Mouse (Mus musculus): ENCODE measurements around the gene Kin. TPM values are rescaled to one million over a fixed set of nuclear protein-coding genes. Genes with fewer than 3 reads are reported as not detected.

The Kin gene
- polyA plus RNA-seq, 1 experiment: 81.6 TPM

- WGBS: 88% methylated on average over 14 of the region's 14 CpGs
- Histone ChIP-seq H3K4me1 (ENCODE audit: control insufficient read depth, insufficient read depth, low read length) (no peaks in the 10 kb centered on the region), H3K27ac (ENCODE audit: control insufficient read depth, insufficient read depth, low read depth, low read length, poor library complexity) (no peak overlapping the region), H3K4me3 (replicated peaks; ENCODE audit: control insufficient read depth, low read depth, low read length) (no peak overlapping the region)
- no peak for TF ChIP-seq CTCF (IDR thresholded peaks at IDR 0.05; ENCODE audit: control insufficient read depth, insufficient read depth, low read length)
These were observed 14.1 kb downstream of the Kin start for GRCm38 (mm10) chr2:10094327-10095100.

- no peak overlapping the region for H3K4me3 ChIP-seq (replicated peaks; ENCODE audit: control insufficient read depth, low read depth, low read length)
- 43% methylated on average over 9 of the region's 9 CpGs for WGBS
- no peak for TF ChIP-seq POLR2A (IDR thresholded peaks at IDR 0.05; ENCODE audit: borderline replicate concordance, control insufficient read depth, low read depth, low read length)
- TF ChIP-seq CTCF (IDR thresholded peaks at IDR 0.05; ENCODE audit: control insufficient read depth, insufficient read depth, low read length): 0 out of 2 replicates have a peak, but pooled peaks have one; percentile 16
These were observed 18.3 kb downstream of the Kin start for GRCm38 (mm10) chr2:10098598-10099215.

GRCm38 (mm10) chr2:10100471-10100870 lies 20.1 kb downstream of the Kin start:
- TF ChIP-seq POLR2A (IDR thresholded peaks at IDR 0.05; ENCODE audit: borderline replicate concordance, control insufficient read depth, low read depth, low read length) (no peak), CTCF (IDR thresholded peaks at IDR 0.05; ENCODE audit: control insufficient read depth, insufficient read depth, low read length) (no peak)
- no peak overlapping the region for H3K27ac ChIP-seq (ENCODE audit: control insufficient read depth, insufficient read depth, low read depth, low read length, poor library complexity)
- 66% methylated on average over 2 of the region's 2 CpGs for WGBS

More at GRCm38 (mm10) chr2:10098598-10099215, 18.3 kb downstream of the Kin start:
- no peak overlapping the region for H3K27ac ChIP-seq (ENCODE audit: control insufficient read depth, insufficient read depth, low read depth, low read length, poor library complexity)
- no peaks in the 10 kb centered on the region for H3K4me1 ChIP-seq (ENCODE audit: control insufficient read depth, insufficient read depth, low read length)

GRCm38 (mm10) chr2:10101180-10101579 lies 20.8 kb downstream of the Kin start:
- peak; percentile 83 for TF ChIP-seq CTCF (IDR thresholded peaks at IDR 0.05; ENCODE audit: control insufficient read depth, insufficient read depth, low read length)
- TF ChIP-seq POLR2A (IDR thresholded peaks at IDR 0.05; ENCODE audit: borderline replicate concordance, control insufficient read depth, low read depth, low read length): no peak
- H3K27ac ChIP-seq (ENCODE audit: control insufficient read depth, insufficient read depth, low read depth, low read length, poor library complexity): no peak overlapping the region
- WGBS: 15% methylated on average over 6 of the region's 6 CpGs
- no peak overlapping the region for H3K4me3 ChIP-seq (replicated peaks; ENCODE audit: control insufficient read depth, low read depth, low read length)
- H3K4me1 ChIP-seq (ENCODE audit: control insufficient read depth, insufficient read depth, low read length): no peaks in the 10 kb centered on the region

More at GRCm38 (mm10) chr2:10100471-10100870, 20.1 kb downstream of the Kin start:
- Histone ChIP-seq H3K4me1 (ENCODE audit: control insufficient read depth, insufficient read depth, low read length) (no peaks in the 10 kb centered on the region), H3K4me3 (replicated peaks; ENCODE audit: control insufficient read depth, low read depth, low read length) (no peak overlapping the region)

- H3K4me1 ChIP-seq (ENCODE audit: control insufficient read depth, insufficient read depth, low read length): no peaks in the 10 kb centered on the region
- TF ChIP-seq CTCF (IDR thresholded peaks at IDR 0.05; ENCODE audit: control insufficient read depth, insufficient read depth, low read length): no peak
- no peak for TF ChIP-seq POLR2A (IDR thresholded peaks at IDR 0.05; ENCODE audit: borderline replicate concordance, control insufficient read depth, low read depth, low read length)
- no peak overlapping the region for H3K4me3 ChIP-seq (replicated peaks; ENCODE audit: control insufficient read depth, low read depth, low read length)
- H3K27ac ChIP-seq (ENCODE audit: control insufficient read depth, insufficient read depth, low read depth, low read length, poor library complexity): no peak overlapping the region
- 84% methylated on average over 6 of the region's 6 CpGs for WGBS
These were observed 28.3 kb downstream of the Kin start for GRCm38 (mm10) chr2:10108535-10109189.

- TF ChIP-seq CTCF (IDR thresholded peaks at IDR 0.05; ENCODE audit: control insufficient read depth, insufficient read depth, low read length): no peak
- TF ChIP-seq POLR2A (IDR thresholded peaks at IDR 0.05; ENCODE audit: borderline replicate concordance, control insufficient read depth, low read depth, low read length): no peak
- Histone ChIP-seq H3K4me3 (replicated peaks; ENCODE audit: control insufficient read depth, low read depth, low read length) (no peak overlapping the region), H3K27ac (ENCODE audit: control insufficient read depth, insufficient read depth, low read depth, low read length, poor library complexity) (no peak overlapping the region), H3K4me1 (ENCODE audit: control insufficient read depth, insufficient read depth, low read length) (no peaks in the 10 kb centered on the region)
- 58% methylated on average over 1 of the region's 1 CpGs for WGBS
These were observed 38.4 kb downstream of the Kin start for GRCm38 (mm10) chr2:10118751-10119150.

GRCm38 (mm10) chr2:10119276-10119675 lies 38.9 kb downstream of the Kin start:
- 85% methylated on average over 8 of the region's 8 CpGs for WGBS
- Histone ChIP-seq H3K4me1 (ENCODE audit: control insufficient read depth, insufficient read depth, low read length) (no peaks in the 10 kb centered on the region), H3K27ac (ENCODE audit: control insufficient read depth, insufficient read depth, low read depth, low read length, poor library complexity) (no peak overlapping the region), H3K4me3 (replicated peaks; ENCODE audit: control insufficient read depth, low read depth, low read length) (no peak overlapping the region)
- TF ChIP-seq CTCF (IDR thresholded peaks at IDR 0.05; ENCODE audit: control insufficient read depth, insufficient read depth, low read length) (no peak), POLR2A (IDR thresholded peaks at IDR 0.05; ENCODE audit: borderline replicate concordance, control insufficient read depth, low read depth, low read length) (no peak)

GRCm38 (mm10) chr2:10121826-10122225 lies 41.4 kb downstream of the Kin start:
- 51% methylated on average over 3 of the region's 3 CpGs for WGBS
- Histone ChIP-seq H3K27ac (ENCODE audit: control insufficient read depth, insufficient read depth, low read depth, low read length, poor library complexity) (no peak overlapping the region), H3K4me1 (ENCODE audit: control insufficient read depth, insufficient read depth, low read length) (no peaks in the 10 kb centered on the region), H3K4me3 (replicated peaks; ENCODE audit: control insufficient read depth, low read depth, low read length) (no peak overlapping the region)
- no peak for TF ChIP-seq CTCF (IDR thresholded peaks at IDR 0.05; ENCODE audit: control insufficient read depth, insufficient read depth, low read length)
- TF ChIP-seq POLR2A (IDR thresholded peaks at IDR 0.05; ENCODE audit: borderline replicate concordance, control insufficient read depth, low read depth, low read length): no peak
